Mouse (Mus musculus): Measurements from ENCODE around the gene B3gat3. TPM values are rescaled to one million over a fixed set of nuclear protein-coding genes. Genes with fewer than 3 reads are reported as not detected.

Gene B3gat3
- polyA plus RNA-seq, 1 experiment from 2014 or later: 37.2 TPM

GRCm38 (mm10) chr19:8911810-8912209, 8.4 kb upstream of the B3gat3 start:
- no peak overlapping the region for H3K4me2 ChIP-seq (ENCODE audit: low read depth, severe bottlenecking)
- no peak overlapping the region for H3K27ac ChIP-seq (replicated peaks; ENCODE audit: low read depth, low read length)
- ATAC-seq (ENCODE audit: insufficient number of reproducible peaks, low FRiP score, low TSS enrichment, low read depth): no peak
- WGBS: 93% methylated on average over 5 of the region's 5 CpGs
- H3K36me3 ChIP-seq (ENCODE audit: control insufficient read depth, insufficient read depth, low read length): peaks cover 65% of the 10 kb centered on the region
- H3K9ac ChIP-seq (ENCODE audit: low read length): no peak overlapping the region
- H3K4me1 ChIP-seq (ENCODE audit: control insufficient read depth, insufficient read depth, low read length): no peaks in the 10 kb centered on the region
- no peaks in the 10 kb centered on the region for H3K27me3 ChIP-seq (ENCODE audit: control insufficient read depth, insufficient read depth, low read length)
- no peaks in the 10 kb centered on the region for H3K9me3 ChIP-seq (ENCODE audit: control insufficient read depth, low read length)
- H3K4me3 ChIP-seq (ENCODE audit: low read depth, low read length): no peak overlapping the region
- no peak for DNase-seq (ENCODE audit: low spot score)

GRCm38 (mm10) chr19:8914212-8914611, 6.0 kb upstream of the B3gat3 start:
- Histone ChIP-seq H3K27ac (replicated peaks; ENCODE audit: low read depth, low read length) (no peak overlapping the region), H3K4me1 (ENCODE audit: control insufficient read depth, insufficient read depth, low read length) (no peaks in the 10 kb centered on the region), H3K9me3 (ENCODE audit: control insufficient read depth, low read length) (no peaks in the 10 kb centered on the region), H3K36me3 (ENCODE audit: control insufficient read depth, insufficient read depth, low read length) (peaks cover 48% of the 10 kb centered on the region), H3K9ac (ENCODE audit: low read length) (no peak overlapping the region), H3K4me2 (ENCODE audit: low read depth, severe bottlenecking) (no peak overlapping the region), H3K4me3 (ENCODE audit: low read depth, low read length) (no peak overlapping the region), H3K27me3 (ENCODE audit: control insufficient read depth, insufficient read depth, low read length) (no peaks in the 10 kb centered on the region)
- DNase-seq (ENCODE audit: low spot score) (no peak), ATAC-seq (ENCODE audit: insufficient number of reproducible peaks, low FRiP score, low TSS enrichment, low read depth) (no peak)
- 92% methylated on average over 3 of the region's 3 CpGs for WGBS

DNA sequence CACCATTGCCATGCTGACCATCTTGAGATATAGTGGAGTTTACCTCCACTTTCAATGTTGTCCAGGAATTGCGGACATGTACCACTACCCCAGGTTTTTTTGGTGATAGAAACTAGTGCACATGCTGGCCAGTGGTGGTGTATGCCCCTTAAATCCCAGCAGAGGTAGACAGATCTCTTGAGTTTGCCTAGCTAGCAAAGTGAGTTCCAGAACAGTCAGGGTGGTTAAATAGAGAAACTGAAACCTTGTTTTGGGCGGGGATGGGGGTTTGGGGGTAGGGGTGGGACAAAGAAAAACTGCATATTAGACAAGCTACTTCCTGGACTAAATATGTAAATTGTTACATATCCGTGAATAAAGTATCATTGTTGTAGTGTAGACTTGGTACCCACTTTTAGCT, 1.2 kb upstream of the B3gat3 start:
- ATAC-seq (ENCODE audit: insufficient number of reproducible peaks, low FRiP score, low TSS enrichment, low read depth): no peak
- DNase-seq (ENCODE audit: low spot score): no peak
- H3K4me2 ChIP-seq (ENCODE audit: low read depth, severe bottlenecking): no peak overlapping the region
- no peaks in the 10 kb centered on the region for H3K4me1 ChIP-seq (ENCODE audit: control insufficient read depth, insufficient read depth, low read length)
- H3K27ac ChIP-seq (replicated peaks; ENCODE audit: low read depth, low read length): no peak overlapping the region
- H3K27me3 ChIP-seq (ENCODE audit: control insufficient read depth, insufficient read depth, low read length): no peaks in the 10 kb centered on the region
- 95% methylated on average over 3 of the region's 3 CpGs for WGBS
- no peaks in the 10 kb centered on the region for H3K9me3 ChIP-seq (ENCODE audit: control insufficient read depth, low read length)
- peaks cover 21% of the 10 kb centered on the region; the same call in 1 of the 2 replicates for H3K36me3 ChIP-seq (ENCODE audit: control insufficient read depth, insufficient read depth, low read length)
- no peak overlapping the region for H3K9ac ChIP-seq (ENCODE audit: low read length)
- no peak overlapping the region for H3K4me3 ChIP-seq (ENCODE audit: low read depth, low read length)

- 72% methylated on average over 6 of the region's 6 CpGs for WGBS
- Histone ChIP-seq H3K36me3 (ENCODE audit: control insufficient read depth, insufficient read depth, low read length) (peaks cover 14% of the 10 kb centered on the region; the same call in 1 of the 2 replicates), H3K27ac (replicated peaks; ENCODE audit: low read depth, low read length) (peak overlapping the region; percentile 42; the same call in 1 of the 2 replicates), H3K4me2 (ENCODE audit: low read depth, severe bottlenecking) (peak overlapping the region; percentile 66), H3K9me3 (ENCODE audit: control insufficient read depth, low read length) (no peaks in the 10 kb centered on the region), H3K9ac (ENCODE audit: low read length) (no peak overlapping the region), H3K4me1 (ENCODE audit: control insufficient read depth, insufficient read depth, low read length) (no peaks in the 10 kb centered on the region), H3K27me3 (ENCODE audit: control insufficient read depth, insufficient read depth, low read length) (no peaks in the 10 kb centered on the region), H3K4me3 (ENCODE audit: low read depth, low read length) (peak overlapping the region; percentile 77)
- DNase-seq (ENCODE audit: low spot score) (no peak), ATAC-seq (ENCODE audit: insufficient number of reproducible peaks, low FRiP score, low TSS enrichment, low read depth) (no peak)
These were observed 496 bp upstream of the B3gat3 start for GRCm38 (mm10) chr19:8919684-8920072.

DNA sequence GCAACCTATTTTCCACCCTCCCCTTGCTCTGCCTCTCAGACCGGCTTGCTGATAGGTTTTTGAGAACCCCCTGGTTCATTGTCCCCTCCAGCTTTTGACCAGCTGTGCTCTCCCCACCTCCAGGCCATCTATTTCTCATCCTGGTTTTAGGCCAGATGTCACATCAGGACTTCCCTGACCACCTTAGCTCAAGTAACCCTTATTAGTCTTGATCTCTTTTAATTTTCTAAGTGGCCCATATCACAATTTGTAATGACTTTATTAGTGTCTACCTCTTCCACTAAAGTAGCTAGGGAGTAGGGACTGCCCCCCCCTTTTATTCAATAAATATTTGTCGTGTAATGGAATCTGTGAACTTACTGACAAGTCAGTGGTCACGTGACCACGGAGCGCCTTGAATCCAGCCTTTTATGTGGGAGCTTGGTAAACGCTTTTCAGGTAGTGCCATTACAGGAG, 690 bp downstream of the B3gat3 start:
- DNase-seq (ENCODE audit: low spot score): peak; percentile 43
- 3% methylated on average over 6 of the region's 6 CpGs for WGBS

DNA sequence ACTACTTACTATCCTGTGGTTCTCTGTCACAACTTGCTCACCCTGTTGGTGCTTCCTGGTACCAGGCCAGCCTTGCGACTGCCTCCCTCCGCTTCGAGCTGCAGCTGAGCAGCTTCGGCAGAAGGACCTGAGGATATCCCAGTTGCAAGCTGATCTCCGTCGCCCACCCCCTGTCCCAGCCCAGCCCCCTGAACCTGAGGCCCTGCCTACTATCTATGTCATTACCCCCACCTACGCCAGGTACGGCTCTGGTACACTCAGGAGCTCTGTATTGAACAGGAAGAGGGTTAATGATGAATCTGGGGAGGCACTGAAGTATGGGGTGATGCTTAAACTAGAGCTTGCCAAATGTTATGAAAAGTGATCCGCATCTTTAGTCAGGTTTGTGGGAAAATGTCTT, 1.6 kb downstream of the B3gat3 start:
- H3K9ac ChIP-seq (ENCODE audit: low read length): no peak overlapping the region
- ATAC-seq (ENCODE audit: insufficient number of reproducible peaks, low FRiP score, low TSS enrichment, low read depth) (no peak), DNase-seq (ENCODE audit: low spot score) (no peak)
- no peaks in the 10 kb centered on the region for H3K4me1 ChIP-seq (ENCODE audit: control insufficient read depth, insufficient read depth, low read length)
- H3K27me3 ChIP-seq (ENCODE audit: control insufficient read depth, insufficient read depth, low read length): no peaks in the 10 kb centered on the region
- H3K27ac ChIP-seq (replicated peaks; ENCODE audit: low read depth, low read length): no peak overlapping the region
- 74% methylated on average over 9 of the region's 9 CpGs for WGBS
- peak overlapping the region; percentile 66; the same call in 1 of the 2 replicates for H3K4me2 ChIP-seq (ENCODE audit: low read depth, severe bottlenecking)
- peaks cover 2% of the 10 kb centered on the region; the same call in 1 of the 2 replicates for H3K36me3 ChIP-seq (ENCODE audit: control insufficient read depth, insufficient read depth, low read length)
- no peak overlapping the region; the same call in 1 of the 2 replicates for H3K4me3 ChIP-seq (ENCODE audit: low read depth, low read length)
- H3K9me3 ChIP-seq (ENCODE audit: control insufficient read depth, low read length): no peaks in the 10 kb centered on the region

More for the DNA sequence above, 690 bp downstream of the B3gat3 start:
- H3K4me3 ChIP-seq (ENCODE audit: low read depth, low read length): peak overlapping the region; percentile 77
- ATAC-seq (ENCODE audit: insufficient number of reproducible peaks, low FRiP score, low TSS enrichment, low read depth): 0 out of 2 replicates have a peak, but pooled peaks have one; percentile 11
- H3K27ac ChIP-seq (replicated peaks; ENCODE audit: low read depth, low read length): peak overlapping the region; percentile 81
- H3K9me3 ChIP-seq (ENCODE audit: control insufficient read depth, low read length): no peaks in the 10 kb centered on the region
- H3K36me3 ChIP-seq (ENCODE audit: control insufficient read depth, insufficient read depth, low read length): peaks cover 4% of the 10 kb centered on the region; the same call in 1 of the 2 replicates
- no peaks in the 10 kb centered on the region for H3K4me1 ChIP-seq (ENCODE audit: control insufficient read depth, insufficient read depth, low read length)
- H3K27me3 ChIP-seq (ENCODE audit: control insufficient read depth, insufficient read depth, low read length): no peaks in the 10 kb centered on the region
- H3K4me2 ChIP-seq (ENCODE audit: low read depth, severe bottlenecking): peak overlapping the region; percentile 66
- peak overlapping the region; percentile 47 for H3K9ac ChIP-seq (ENCODE audit: low read length)

DNA sequence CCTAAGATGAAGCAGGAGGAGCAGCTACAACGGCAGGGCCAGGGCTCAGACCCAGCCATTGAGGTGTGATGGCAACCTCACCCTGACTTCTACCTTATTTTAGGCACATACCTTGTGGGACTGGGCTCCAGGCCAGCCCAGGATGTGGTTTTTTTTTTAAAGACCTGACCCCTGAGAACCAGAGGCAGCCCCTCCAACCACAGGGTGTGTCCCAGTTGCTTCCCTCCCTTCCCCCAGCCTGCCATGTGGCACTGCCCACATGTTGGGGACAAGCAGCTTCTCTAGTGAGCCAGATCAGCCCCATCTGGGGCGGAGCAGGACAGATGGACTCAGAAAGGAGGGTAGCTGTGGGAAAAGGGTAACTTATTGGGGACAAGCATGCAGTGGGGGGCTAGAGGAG, 6.6 kb downstream of the B3gat3 start:
- ATAC-seq (ENCODE audit: insufficient number of reproducible peaks, low FRiP score, low TSS enrichment, low read depth): no peak
- Histone ChIP-seq H3K4me3 (ENCODE audit: low read depth, low read length) (no peak overlapping the region), H3K4me1 (ENCODE audit: control insufficient read depth, insufficient read depth, low read length) (peaks cover 9% of the 10 kb centered on the region; the same call in 1 of the 2 replicates), H3K9me3 (ENCODE audit: control insufficient read depth, low read length) (no peaks in the 10 kb centered on the region), H3K36me3 (ENCODE audit: control insufficient read depth, insufficient read depth, low read length) (peaks cover 8% of the 10 kb centered on the region; the same call in 1 of the 2 replicates), H3K4me2 (ENCODE audit: low read depth, severe bottlenecking) (no peak overlapping the region), H3K27me3 (ENCODE audit: control insufficient read depth, insufficient read depth, low read length) (no peaks in the 10 kb centered on the region), H3K27ac (replicated peaks; ENCODE audit: low read depth, low read length) (no peak overlapping the region), H3K9ac (ENCODE audit: low read length) (no peak overlapping the region)
- WGBS: 84% methylated on average over 2 of the region's 2 CpGs
- no peak for DNase-seq (ENCODE audit: low spot score)

DNA sequence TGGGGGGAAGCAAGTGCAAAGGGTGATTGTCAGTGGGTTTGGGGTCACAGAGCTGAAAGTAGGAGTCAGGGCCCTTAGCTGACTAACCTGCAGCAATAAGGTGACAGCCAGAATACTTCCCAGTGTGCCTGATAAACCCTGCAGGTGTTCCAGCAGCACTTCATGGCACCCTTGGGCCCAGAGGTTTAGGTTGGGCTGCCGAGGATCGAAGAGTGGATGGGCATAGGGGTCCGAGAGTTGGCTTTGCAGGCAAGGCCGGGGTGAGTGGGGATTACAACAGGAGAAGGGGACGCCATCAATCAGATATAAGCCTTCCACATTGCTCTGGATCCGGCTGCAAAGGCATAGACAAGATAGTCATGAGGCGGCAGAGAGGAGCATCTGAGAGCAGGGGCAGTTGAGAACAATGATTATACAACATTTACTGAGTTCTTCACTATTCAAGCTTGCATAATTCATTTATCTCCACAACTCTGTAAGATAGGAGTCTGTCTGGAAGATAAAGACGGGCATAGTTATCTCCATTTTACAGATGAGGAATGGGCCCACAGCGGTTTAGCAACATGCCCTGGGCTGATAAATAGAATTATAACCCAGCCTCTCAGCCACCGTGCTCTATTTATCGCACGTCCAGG, 7.8 kb downstream of the B3gat3 start:
- Histone ChIP-seq H3K36me3 (ENCODE audit: control insufficient read depth, insufficient read depth, low read length) (peaks cover 8% of the 10 kb centered on the region; the same call in 1 of the 2 replicates), H3K4me1 (ENCODE audit: control insufficient read depth, insufficient read depth, low read length) (peaks cover 9% of the 10 kb centered on the region; the same call in 1 of the 2 replicates), H3K9me3 (ENCODE audit: control insufficient read depth, low read length) (no peaks in the 10 kb centered on the region), H3K4me2 (ENCODE audit: low read depth, severe bottlenecking) (no peak overlapping the region), H3K27ac (replicated peaks; ENCODE audit: low read depth, low read length) (no peak overlapping the region), H3K4me3 (ENCODE audit: low read depth, low read length) (no peak overlapping the region), H3K9ac (ENCODE audit: low read length) (no peak overlapping the region), H3K27me3 (ENCODE audit: control insufficient read depth, insufficient read depth, low read length) (no peaks in the 10 kb centered on the region)
- DNase-seq (ENCODE audit: low spot score) (no peak), ATAC-seq (ENCODE audit: insufficient number of reproducible peaks, low FRiP score, low TSS enrichment, low read depth) (no peak)
- 89% methylated on average over 12 of the region's 12 CpGs for WGBS

All from limb, embryonic 11.5 days (tissue).